Mouse (Mus musculus) gastrocnemius, postnatal 36 days (tissue): ENCODE measurements around the gene Fam83g. TPM values are rescaled to one million over a fixed set of nuclear protein-coding genes. Genes with fewer than 3 reads are reported as not detected.

Experiments
- DNase-seq, 2 experiments: peaks; one replicate each; pipeline ENCODE4 v3.0.0; 2022
- intact Hi-C: fragments of 180-260 bp; cut with DNase I; formaldehyde crosslinking; loops from one replicate; pipeline ENCODE4 v1.15.1; 2025
- total RNA-seq, 2 experiments: library from RNA; stranded (reverse); gene quantifications; 2 replicates each; pipeline ENCODE4 v1.2.3; 2021

Gene Fam83g
- total RNA-seq, 2 experiments from 2014 or later: 0.12 to 0.18 TPM

- DNase-seq: no peak
- intact Hi-C loops: no loop called here
Measured at GRCm38 (mm10) chr11:61650470-61651265, 33.2 kb upstream of the Fam83g start.

DNA sequence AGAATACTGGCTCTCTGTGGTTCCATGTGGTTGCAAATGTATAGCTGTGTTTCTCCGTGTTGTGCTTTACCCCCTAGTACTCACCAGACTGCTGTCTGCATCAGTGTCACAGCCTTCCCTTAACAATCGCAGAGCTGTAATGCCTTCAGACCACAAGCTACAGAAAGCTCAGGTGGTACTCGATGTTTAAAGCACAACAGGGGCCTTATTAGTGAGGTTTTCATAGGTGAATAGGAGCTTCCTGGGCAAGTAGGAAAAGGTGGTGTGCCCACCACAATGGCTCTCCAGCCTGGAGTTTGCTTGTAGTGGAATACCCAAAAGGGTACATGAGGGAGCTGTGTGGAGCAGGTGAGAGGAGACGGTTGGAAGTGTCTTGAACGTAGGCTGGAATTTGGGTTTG lies 31.7 kb upstream of the Fam83g start:
- intact Hi-C loops: no loop called here
- no peak for DNase-seq

DNA sequence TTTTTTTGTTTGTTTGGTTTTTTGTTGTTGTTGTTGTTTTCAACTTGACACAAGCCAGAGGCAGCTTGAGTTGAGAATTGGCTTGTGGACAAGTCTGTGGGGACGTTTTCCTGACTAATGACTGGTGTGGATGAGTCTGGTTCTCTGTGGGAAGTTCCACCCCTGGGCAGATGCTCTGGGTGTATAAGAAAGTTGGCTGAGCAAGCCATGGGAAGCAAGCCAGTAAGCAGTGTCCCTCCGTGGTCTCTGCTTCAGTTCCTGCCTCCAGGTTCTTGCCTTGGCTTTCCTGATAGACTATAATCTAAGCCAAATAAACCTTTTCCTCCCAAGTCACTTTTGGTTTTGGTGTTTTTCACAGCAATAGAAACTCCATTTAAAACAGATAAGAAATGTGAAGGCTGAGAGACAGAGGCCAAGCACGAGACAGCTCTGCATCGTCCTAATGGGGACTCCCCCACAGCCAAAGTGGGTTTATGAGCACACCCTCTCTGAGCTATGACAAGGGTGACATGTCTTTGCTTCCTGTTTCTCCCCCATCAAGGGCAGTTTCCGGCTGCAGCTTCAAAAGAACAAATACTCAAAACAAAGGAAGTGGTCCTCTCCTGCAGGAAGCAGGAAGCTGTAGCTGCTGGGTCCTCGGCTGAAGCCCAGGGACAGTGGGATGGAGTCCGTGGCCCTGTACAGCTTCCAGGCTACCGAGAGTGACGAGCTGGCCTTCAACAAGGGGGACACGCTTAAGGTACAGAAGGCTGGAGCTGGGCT lies 31.0 kb upstream of the Fam83g start, which contains the start of gene Grap:
Gene Grap (plus strand): TSS at position 580 of the 762 bp plus-strand sequence.
- DNase-seq: peak in 1 of 2 experiments; percentile 8
- intact Hi-C loops: no loop called here

DNA sequence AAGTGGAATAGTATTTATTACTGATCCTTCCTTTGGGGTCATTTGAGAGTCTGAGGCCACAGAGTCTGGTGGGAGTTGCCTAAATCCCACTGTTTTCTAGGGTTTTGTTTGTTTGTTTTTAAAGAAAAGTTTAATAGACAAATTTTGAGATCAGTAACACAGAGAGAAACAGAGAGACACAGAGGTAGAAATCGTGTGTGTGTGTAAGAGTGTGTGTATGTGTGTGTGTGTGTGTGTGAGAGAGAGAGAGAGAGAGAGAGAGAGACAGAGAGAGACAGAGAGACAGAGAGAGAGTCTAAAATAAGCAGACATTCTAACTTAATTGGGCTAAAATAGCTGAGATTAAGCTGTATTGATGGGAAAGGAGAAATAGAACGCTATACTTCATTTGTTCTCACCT lies 30.3 kb upstream of the Fam83g start:
- intact Hi-C loops: no loop called here
- DNase-seq: no peak

- no peak for DNase-seq
- intact Hi-C loops: no loop called here
Measured at GRCm38 (mm10) chr11:61654786-61655311, 29.0 kb upstream of the Fam83g start.

DNA sequence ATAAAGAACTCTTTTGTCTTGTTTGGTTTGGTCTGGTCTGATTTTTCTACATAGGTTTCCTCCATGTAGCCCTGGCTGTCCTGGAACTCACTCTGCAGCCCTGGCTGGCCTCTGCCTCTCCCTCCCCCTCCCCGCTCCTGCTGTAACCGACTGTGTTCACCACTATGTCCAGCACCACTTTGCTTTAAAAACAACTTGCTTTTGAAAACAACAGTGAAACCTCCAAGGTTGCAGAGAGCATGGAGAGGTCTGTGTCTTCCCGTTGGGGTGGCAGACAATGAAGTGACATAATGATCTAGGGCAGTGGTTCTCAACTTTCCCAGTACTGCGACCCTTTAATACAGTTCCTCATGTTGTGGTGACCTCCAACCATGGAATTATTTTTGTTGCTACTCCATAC lies 28.2 kb upstream of the Fam83g start:
- DNase-seq: no peak
- intact Hi-C loops: no loop called here

- no peak for DNase-seq
- intact Hi-C loops: no loop called here
Measured at GRCm38 (mm10) chr11:61656148-61656850, 27.6 kb upstream of the Fam83g start.

- intact Hi-C loops: no loop called here
- no peak for DNase-seq
Measured at GRCm38 (mm10) chr11:61657432-61657831, 26.5 kb upstream of the Fam83g start.

DNA sequence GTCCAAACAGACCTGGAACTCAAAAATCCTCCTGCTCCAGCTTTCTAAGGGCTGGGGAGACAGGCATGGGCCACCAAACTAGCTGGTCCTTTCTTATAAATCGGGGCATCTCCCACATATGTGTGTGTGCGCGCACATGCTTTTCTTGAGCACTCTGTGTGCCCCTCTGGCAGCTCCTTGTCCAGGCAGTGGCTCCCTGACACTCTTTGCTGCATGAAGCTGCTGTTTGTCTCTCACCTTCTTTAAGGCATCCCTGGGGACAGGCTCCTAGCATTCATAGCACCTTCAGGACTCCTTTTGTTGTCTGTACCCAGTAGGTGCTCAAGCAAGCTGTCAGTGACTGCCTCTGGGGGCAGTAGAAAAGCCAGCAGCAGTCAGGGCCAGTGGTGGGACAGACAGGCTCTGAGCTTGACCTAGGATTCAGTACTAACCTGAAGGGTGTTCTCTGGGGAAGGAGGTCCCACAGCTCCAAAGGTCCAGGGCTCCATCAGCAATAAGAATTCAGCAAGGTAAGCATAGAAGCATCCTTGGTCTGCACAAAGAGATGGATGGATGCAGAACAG lies 25.4 kb upstream of the Fam83g start:
- intact Hi-C loops: no loop called here

GRCm38 (mm10) chr11:61659011-61659858 lies 24.7 kb upstream of the Fam83g start:
- intact Hi-C loops: no loop called here
- DNase-seq: peak in 1 of 2 experiments; percentile 10

More for the DNA sequence above, 25.4 kb upstream of the Fam83g start:
- DNase-seq: no peak

- DNase-seq: no peak
- intact Hi-C loops: no loop called here
Measured at GRCm38 (mm10) chr11:61660001-61660400, 23.9 kb upstream of the Fam83g start.

DNA sequence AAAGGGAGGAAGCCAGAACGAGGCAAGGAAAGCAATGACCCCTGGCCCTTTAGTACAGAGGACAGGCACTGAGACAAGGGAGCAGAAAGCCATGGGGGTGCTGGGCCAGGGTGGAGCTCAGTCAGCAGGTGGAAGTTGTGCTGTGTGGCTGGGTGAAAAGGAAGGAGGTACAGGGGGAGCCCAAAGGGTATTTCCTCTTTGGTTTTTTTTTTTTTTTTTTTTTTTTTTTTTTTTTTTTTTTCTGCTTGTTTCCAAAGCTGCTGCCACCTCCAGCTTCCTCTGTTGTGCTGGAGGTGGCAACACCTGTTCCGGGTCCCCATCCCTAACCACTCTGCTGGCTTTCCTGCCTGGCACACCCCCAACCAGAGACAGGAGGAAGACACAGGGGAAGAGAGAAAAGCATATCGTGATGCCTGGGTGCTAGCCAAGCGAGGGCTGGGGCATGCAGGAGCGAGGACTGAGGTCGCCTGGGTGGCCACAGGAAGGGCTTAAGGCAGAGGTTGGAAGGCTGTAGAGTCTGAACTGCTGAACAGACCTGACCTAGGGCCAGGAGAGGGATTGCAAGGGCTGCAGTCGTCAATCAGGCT lies 23.0 kb upstream of the Fam83g start:
- intact Hi-C loops: no loop called here
- no peak for DNase-seq

- intact Hi-C loops: no loop called here
- no peak for DNase-seq
Measured at GRCm38 (mm10) chr11:61662189-61662588, 21.7 kb upstream of the Fam83g start.

GRCm38 (mm10) chr11:61665401-61665800 lies 18.5 kb upstream of the Fam83g start:
- no peak for DNase-seq
- intact Hi-C loops: no loop called here

GRCm38 (mm10) chr11:61665991-61666799 lies 17.7 kb upstream of the Fam83g start:
- peak in 1 of 2 experiments; percentile 25 for DNase-seq
- intact Hi-C loops: loop anchor here (1.0 kb wide), 1 partner anchor 48 kb away; no protein-coding TSS in a partner anchor

GRCm38 (mm10) chr11:61667248-61667647 lies 16.6 kb upstream of the Fam83g start:
- DNase-seq: no peak
- intact Hi-C loops: no loop called here

- DNase-seq: no peak
- intact Hi-C loops: no loop called here
Measured at GRCm38 (mm10) chr11:61667782-61668181, 16.1 kb upstream of the Fam83g start.
